Mouse (Mus musculus) testis, adult 2 months (tissue): Measurements from ENCODE around the gene Timm8a2. TPM values are rescaled to one million over a fixed set of nuclear protein-coding genes. Genes with fewer than 3 reads are reported as not detected.
A peak's percentile ranks its signal among the peaks of the same experiment; 100 is the strongest.

ENCODE experiments used
- H3K27ac ChIP-seq: fragments of 200-500 bp; 2 replicates; pipeline ENCODE4 v1.5.1; 2012; ENCODE audit warnings: low read depth, low read length; ENCODE audit not compliant: control insufficient read depth, insufficient read depth
- H3K27me3 ChIP-seq: fragments of 200-500 bp; 2 replicates; pipeline ENCODE4 v1.6.1; 2012; ENCODE audit warnings: mild to moderate bottlenecking, low read length, moderate library complexity; ENCODE audit not compliant: control insufficient read depth, insufficient read depth
- H3K36me3 ChIP-seq: fragments of 200-500 bp; 2 replicates; pipeline ENCODE4 v1.6.1; 2012; ENCODE audit warnings: mild to moderate bottlenecking, low read length; ENCODE audit not compliant: control insufficient read depth, insufficient read depth
- H3K4me1 ChIP-seq: fragments of 200-500 bp; 2 replicates; pipeline ENCODE4 v1.6.1; 2012; ENCODE audit warnings: low read length; ENCODE audit not compliant: control insufficient read depth, insufficient read depth
- H3K4me3 ChIP-seq: fragments of 200-500 bp; 2 replicates; pipeline ENCODE4 v1.5.1; 2012; ENCODE audit warnings: low read depth, mild to moderate bottlenecking, low read length, moderate library complexity, mixed read lengths; ENCODE audit not compliant: control insufficient read depth
- CTCF ChIP-seq: fragments of 200-500 bp; IDR thresholded peaks from 2 replicates; pipeline ENCODE4 v1.5.1; 2012; ENCODE audit warnings: low read depth, mild to moderate bottlenecking, inconsistent platforms, low read length, moderate library complexity; ENCODE audit not compliant: control insufficient read depth, insufficient read depth, insufficient replicate concordance
- POLR2A ChIP-seq: fragments of 200-500 bp; IDR thresholded peaks from 2 replicates; pipeline ENCODE4 v1.6.1; 2012; ENCODE audit warnings: low read depth, mild to moderate bottlenecking, inconsistent platforms, low read length, moderate library complexity; ENCODE audit not compliant: control insufficient read depth
- polyA plus RNA-seq: library from polyadenylated mRNA; depleted of rRNA; stranded (reverse); fragments of >200 nt; gene quantifications from 2 replicates; pipeline ENCODE4 v1.2.3, GENCODE M21; 2012

Timm8a2 gene
- polyA plus RNA-seq, 1 experiment = 25.2 TPM

- H3K4me3 ChIP-seq = no peak overlapping the region
- TF ChIP-seq POLR2A (no peak), CTCF (no peak)
- no peaks in the 10 kb centered on the region for H3K27me3 ChIP-seq
- H3K27ac ChIP-seq = peak overlapping the region; percentile 48; the same call in 1 of the 2 replicates
- peaks cover 2% of the 10 kb centered on the region for H3K4me1 ChIP-seq
- H3K36me3 ChIP-seq = no peaks in the 10 kb centered on the region
Measured at GRCm38 (mm10) chr14:122068801-122069695, 34.6 kb downstream of the Timm8a2 start.

GRCm38 (mm10) chr14:122069948-122070347 lies 35.5 kb downstream of the Timm8a2 start:
- TF ChIP-seq POLR2A (no peak), CTCF (no peak)
- Histone ChIP-seq H3K27me3 (no peaks in the 10 kb centered on the region), H3K4me3 (no peak overlapping the region), H3K4me1 (peaks cover 6% of the 10 kb centered on the region), H3K36me3 (no peaks in the 10 kb centered on the region), H3K27ac (no peak overlapping the region)

GRCm38 (mm10) chr14:122073422-122073821 lies 38.9 kb downstream of the Timm8a2 start:
- peaks cover 6% of the 10 kb centered on the region for H3K4me1 ChIP-seq
- H3K27me3 ChIP-seq = no peaks in the 10 kb centered on the region
- no peaks in the 10 kb centered on the region for H3K36me3 ChIP-seq
- no peak overlapping the region for H3K4me3 ChIP-seq
- no peak overlapping the region for H3K27ac ChIP-seq
- no peak for TF ChIP-seq POLR2A
- no peak for TF ChIP-seq CTCF

GRCm38 (mm10) chr14:122074360-122074759 lies 39.9 kb downstream of the Timm8a2 start:
- no peaks in the 10 kb centered on the region for H3K36me3 ChIP-seq
- TF ChIP-seq POLR2A (no peak), CTCF (no peak)
- no peak overlapping the region; the same call in 1 of the 2 replicates for H3K4me3 ChIP-seq
- no peaks in the 10 kb centered on the region for H3K27me3 ChIP-seq
- no peak overlapping the region; the same call in 1 of the 2 replicates for H3K27ac ChIP-seq
- H3K4me1 ChIP-seq = peaks cover 6% of the 10 kb centered on the region

GRCm38 (mm10) chr14:122075485-122076200 lies 41.2 kb downstream of the Timm8a2 start:
- no peak overlapping the region for H3K27ac ChIP-seq
- no peak overlapping the region for H3K4me3 ChIP-seq
- no peaks in the 10 kb centered on the region for H3K36me3 ChIP-seq
- peaks cover 6% of the 10 kb centered on the region for H3K4me1 ChIP-seq
- no peak for TF ChIP-seq POLR2A
- H3K27me3 ChIP-seq = no peaks in the 10 kb centered on the region

GRCm38 (mm10) chr14:122077017-122077416 lies 42.5 kb downstream of the Timm8a2 start:
- no peak for TF ChIP-seq CTCF
- no peak for TF ChIP-seq POLR2A
- Histone ChIP-seq H3K27me3 (no peaks in the 10 kb centered on the region), H3K36me3 (no peaks in the 10 kb centered on the region), H3K27ac (no peak overlapping the region), H3K4me1 (peaks cover 6% of the 10 kb centered on the region), H3K4me3 (no peak overlapping the region)

GRCm38 (mm10) chr14:122079428-122079827 lies 45.0 kb downstream of the Timm8a2 start:
- no peaks in the 10 kb centered on the region for H3K27me3 ChIP-seq
- H3K36me3 ChIP-seq = no peaks in the 10 kb centered on the region
- peaks cover 4% of the 10 kb centered on the region for H3K4me1 ChIP-seq
- no peak for TF ChIP-seq POLR2A
- peak; percentile 38; the same call in 1 of the 2 replicates for TF ChIP-seq CTCF
- no peak overlapping the region for H3K27ac ChIP-seq
- H3K4me3 ChIP-seq = no peak overlapping the region; the same call in 1 of the 2 replicates
